Mouse (Mus musculus) kidney, postnatal 0 days (tissue): Measurements from ENCODE around the gene Rpa2. TPM values are rescaled to one million over a fixed set of nuclear protein-coding genes. Genes with fewer than 3 reads are reported as not detected.
"Not testable (repeated sequence)": the region's sequence is repeated elsewhere in the genome, so short reads cannot be mapped to it uniquely, and the experiment has no call there.

Experiments
- ATAC-seq: fragments of 200-750 bp; cut with Nextera tagmentation; replicated peaks from 2 replicates; pipeline ENCODE4 v1.8.0; 2017; ENCODE audit warnings: low read depth, moderate number of reproducible peaks, moderate TSS enrichment, moderate library complexity; ENCODE audit not compliant: low FRiP score
- DNase-seq: peaks from one replicate; pipeline ENCODE4 v3.0.0-alpha.2; 2016; ENCODE audit warnings: low spot score
- H3K27ac ChIP-seq: fragments of 300-500 bp; sonication (generic); 2 replicates; pipeline ENCODE4 v1.5.1; 2014; ENCODE audit warnings: mild to moderate bottlenecking
- H3K27me3 ChIP-seq: fragments of 300-500 bp; sonication (generic); 2 replicates; pipeline ENCODE4 v1.6.1; 2014; ENCODE audit warnings: low read length, mixed read lengths; ENCODE audit not compliant: insufficient read depth
- H3K36me3 ChIP-seq: fragments of 300-500 bp; sonication (generic); 2 replicates; pipeline ENCODE4 v1.6.1; 2014; ENCODE audit warnings: low read length, mixed read lengths; ENCODE audit not compliant: insufficient read depth
- H3K4me1 ChIP-seq: fragments of 300-500 bp; sonication (generic); replicated peaks from 2 replicates; pipeline ENCODE4 v1.6.1; 2014; ENCODE audit warnings: antibody characterized with exemption, low read length, mixed read lengths; ENCODE audit not compliant: insufficient read depth
- H3K4me2 ChIP-seq: fragments of 300-500 bp; sonication (generic); 2 replicates; pipeline ENCODE4 v1.6.1; 2014; ENCODE audit warnings: mild to moderate bottlenecking, low read length, moderate library complexity, mixed read lengths
- H3K4me3 ChIP-seq: fragments of 300-500 bp; sonication (generic); replicated peaks from 2 replicates; pipeline ENCODE4 v1.5.1; 2014; ENCODE audit warnings: low read depth, low read length
- H3K9ac ChIP-seq: fragments of 300-500 bp; sonication (generic); 2 replicates; pipeline ENCODE4 v1.6.1; 2014; ENCODE audit warnings: low read depth, low read length
- H3K9me3 ChIP-seq: fragments of 300-500 bp; sonication (generic); replicated peaks from 2 replicates; pipeline ENCODE4 v1.6.1; 2016; ENCODE audit warnings: low read length, inconsistent platforms, mixed read lengths
- CTCF ChIP-seq: IDR thresholded peaks from 2 replicates; pipeline ENCODE4 v1.5.1; 2016; ENCODE audit warnings: antibody characterized with exemption, low read depth, mild to moderate bottlenecking, moderate library complexity
- WGBS: fragments of 180-500 bp; shearing (Covaris S2); extraction: QIAGEN DNeasy Blood & Tissue Kit; methylation state at CpG from one replicate; pipeline ENCODE4 v1.1.7; 2014; 5-methylcytosine and 5-hydroxymethylcytosine counted together
- polyA plus RNA-seq: library from polyadenylated mRNA; unstranded; fragments of >200 nt; fragmentation: Nextera tagmentation; extraction: Ambion mirVana; gene quantifications from 2 replicates; pipeline ENCODE4 v1.2.1, GENCODE M21; 2015

Rpa2 gene
- polyA plus RNA-seq, 1 experiment from 2014 or later: 60.0 TPM

GRCm38 (mm10) chr4:132760296-132760695, 7.8 kb upstream of the Rpa2 start:
- Histone ChIP-seq H3K27ac (no peak overlapping the region), H3K36me3 (no peaks in the 10 kb centered on the region), H3K27me3 (no peaks in the 10 kb centered on the region), H3K4me1 (peaks cover 6% of the 10 kb centered on the region), H3K9me3 (no peaks in the 10 kb centered on the region), H3K9ac (no peak overlapping the region), H3K4me2 (no peak overlapping the region), H3K4me3 (no peak overlapping the region)
- no peak for DNase-seq
- WGBS: 61% methylated on average over 3 of the region's 3 CpGs
- no peak for ATAC-seq
- TF ChIP-seq CTCF: no peak

- H3K36me3 ChIP-seq: no peaks in the 10 kb centered on the region
- DNase-seq (no peak), ATAC-seq (no peak)
- no peak overlapping the region for H3K9ac ChIP-seq
- H3K4me2 ChIP-seq: no peak overlapping the region
- no peaks in the 10 kb centered on the region for H3K27me3 ChIP-seq
- WGBS: 58% methylated on average over 6 of the region's 6 CpGs
- no peak for TF ChIP-seq CTCF
- H3K4me1 ChIP-seq: no peaks in the 10 kb centered on the region
- H3K9me3 ChIP-seq: no peaks in the 10 kb centered on the region
- H3K27ac ChIP-seq: no peak overlapping the region
- no peak overlapping the region for H3K4me3 ChIP-seq
These were observed 5.5 kb upstream of the Rpa2 start for GRCm38 (mm10) chr4:132762602-132763001.

- not testable (repeated sequence) for H3K9me3 ChIP-seq, H3K27ac ChIP-seq, H3K36me3 ChIP-seq, H3K9ac ChIP-seq, DNase-seq, ATAC-seq, H3K27me3 ChIP-seq, H3K4me2 ChIP-seq, H3K4me1 ChIP-seq, H3K4me3 ChIP-seq
- 85% methylated on average over 3 of the region's 3 CpGs for WGBS
- 0 out of 2 replicates have a peak, but pooled peaks have one; percentile 4 for TF ChIP-seq CTCF
These were observed 5.0 kb upstream of the Rpa2 start for GRCm38 (mm10) chr4:132763125-132763524.

GRCm38 (mm10) chr4:132771776-132772175, 3.6 kb downstream of the Rpa2 start:
- peaks cover 41% of the 10 kb centered on the region for H3K36me3 ChIP-seq
- 89% methylated on average over 9 of the region's 9 CpGs for WGBS
- H3K9ac ChIP-seq: no peak overlapping the region
- no peak for TF ChIP-seq CTCF
- H3K4me2 ChIP-seq: no peak overlapping the region
- H3K27me3 ChIP-seq: no peaks in the 10 kb centered on the region
- ATAC-seq (no peak), DNase-seq (no peak)
- peaks cover 11% of the 10 kb centered on the region for H3K4me1 ChIP-seq
- no peak overlapping the region for H3K27ac ChIP-seq
- H3K9me3 ChIP-seq: no peaks in the 10 kb centered on the region
- H3K4me3 ChIP-seq: no peak overlapping the region

GRCm38 (mm10) chr4:132774905-132775304, 6.8 kb downstream of the Rpa2 start:
- H3K9me3 ChIP-seq: no peaks in the 10 kb centered on the region
- H3K36me3 ChIP-seq: peaks cover 66% of the 10 kb centered on the region
- no peak for ATAC-seq
- H3K4me2 ChIP-seq: no peak overlapping the region
- H3K27ac ChIP-seq: no peak overlapping the region
- no peaks in the 10 kb centered on the region for H3K27me3 ChIP-seq
- TF ChIP-seq CTCF: no peak
- no peak for DNase-seq
- no peak overlapping the region for H3K9ac ChIP-seq
- H3K4me3 ChIP-seq: no peak overlapping the region
- 85% methylated on average over 3 of the region's 3 CpGs for WGBS
- H3K4me1 ChIP-seq: no peaks in the 10 kb centered on the region

GRCm38 (mm10) chr4:132776764-132777163, 8.6 kb downstream of the Rpa2 start:
- no peaks in the 10 kb centered on the region for H3K9me3 ChIP-seq
- peaks cover 63% of the 10 kb centered on the region for H3K36me3 ChIP-seq
- H3K9ac ChIP-seq: no peak overlapping the region
- 90% methylated on average over 5 of the region's 5 CpGs for WGBS
- H3K4me1 ChIP-seq: no peaks in the 10 kb centered on the region
- TF ChIP-seq CTCF: peak; percentile 78
- no peak overlapping the region for H3K27ac ChIP-seq
- H3K4me2 ChIP-seq: no peak overlapping the region
- DNase-seq (peak; percentile 66), ATAC-seq (no peak)
- no peak overlapping the region for H3K4me3 ChIP-seq
- H3K27me3 ChIP-seq: no peaks in the 10 kb centered on the region

- 79% methylated on average over 6 of the region's 6 CpGs for WGBS
- no peak for TF ChIP-seq CTCF
- ATAC-seq (no peak), DNase-seq (no peak)
- Histone ChIP-seq H3K9me3 (no peaks in the 10 kb centered on the region), H3K27me3 (no peaks in the 10 kb centered on the region), H3K4me2 (no peak overlapping the region), H3K9ac (no peak overlapping the region), H3K27ac (no peak overlapping the region), H3K4me3 (no peak overlapping the region), H3K4me1 (no peaks in the 10 kb centered on the region), H3K36me3 (peaks cover 52% of the 10 kb centered on the region)
These were observed 10.6 kb downstream of the Rpa2 start for GRCm38 (mm10) chr4:132778562-132779201.
